Mouse (Mus musculus) thymus, postnatal 14 days (tissue): ENCODE results near the gene Ifnb1.
"Not testable (repeated sequence)": the region's sequence is repeated elsewhere in the genome, so short reads cannot be mapped to it uniquely, and the experiment has no call there.

Experiments
- DNase-seq: peaks from one replicate; pipeline ENCODE4 v3.0.0; 2021

Ifnb1 gene

GRCm38 (mm10) chr4:88522674-88523073 is at the start of gene Ifnb1:
TSS of gene Ifnb1 (minus strand) at chr4:88522774.
- no peak for DNase-seq

GRCm38 (mm10) chr4:88571698-88572097 is 49.1 kb upstream of the Ifnb1 start, which contains the start of gene Ifna14:
TSS of gene Ifna14 (minus strand) at chr4:88571798.
- no peak for DNase-seq

DNA sequence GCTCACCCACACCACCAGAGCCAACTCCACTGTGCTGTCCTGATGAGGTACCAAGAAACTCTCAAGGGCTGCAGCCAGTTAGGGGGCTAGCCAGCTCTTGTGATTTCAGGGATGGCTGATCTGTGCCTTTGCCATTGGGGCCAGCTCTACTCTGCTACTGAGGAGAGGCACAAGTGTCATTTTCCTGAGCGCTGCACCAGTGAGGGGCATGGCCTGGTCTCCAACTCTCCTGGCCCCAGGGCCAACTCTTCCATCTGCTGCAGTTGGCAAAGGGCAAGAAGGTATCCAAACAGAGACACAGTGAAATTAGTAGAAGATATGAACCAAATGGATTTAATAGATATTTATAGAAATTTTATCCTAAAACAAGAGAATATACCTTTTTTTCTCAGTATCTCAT is 39.2 kb upstream of the Ifnb1 start:
- no peak for DNase-seq

DNA sequence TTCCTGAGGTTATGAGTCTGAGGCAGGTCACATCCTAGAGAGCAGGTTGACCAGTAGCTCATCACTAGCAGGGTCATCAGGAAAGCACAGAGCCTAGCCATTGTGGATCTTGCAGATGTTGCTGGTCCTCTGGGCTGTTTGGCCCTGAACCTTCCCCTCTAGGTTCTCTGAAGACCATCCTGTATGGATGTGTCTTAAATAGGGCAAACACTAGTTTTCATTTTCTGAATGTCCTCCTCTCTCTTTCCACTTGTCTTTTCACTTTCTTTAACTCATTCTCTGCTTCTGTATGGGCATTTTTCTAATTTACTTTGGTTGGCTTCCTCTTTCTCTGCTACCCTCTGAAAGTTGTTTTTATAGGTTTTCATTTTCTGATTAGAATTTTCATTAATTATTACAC is 35.6 kb upstream of the Ifnb1 start, which contains the start of gene Ifna15:
TSS of gene Ifna15 (minus strand) at position 101 of the 400 bp plus-strand sequence.
- DNase-seq: not testable (repeated sequence)

- DNase-seq: peak; percentile 81
Measured at GRCm38 (mm10) chr4:88550161-88550945, 27.8 kb upstream of the Ifnb1 start.

DNA sequence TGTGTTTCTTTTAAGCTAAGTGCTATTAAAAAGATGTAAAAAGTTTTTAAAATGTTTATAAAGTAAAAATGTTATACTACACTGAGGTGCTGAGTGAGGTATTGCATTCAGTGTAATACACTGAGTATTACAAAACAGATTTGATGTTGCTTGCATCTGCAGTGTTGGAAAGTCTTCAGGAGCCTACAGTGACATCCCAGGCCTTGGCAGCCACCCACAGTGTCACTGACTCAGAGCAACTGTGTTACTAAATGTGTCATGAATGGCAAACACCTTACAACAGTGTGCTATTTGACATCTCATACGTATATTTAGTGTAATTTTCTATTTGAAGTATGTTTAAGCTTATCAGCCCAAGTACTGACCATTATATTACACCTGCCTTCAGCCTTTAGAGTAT is 25.4 kb upstream of the Ifnb1 start:
- no peak for DNase-seq

DNA sequence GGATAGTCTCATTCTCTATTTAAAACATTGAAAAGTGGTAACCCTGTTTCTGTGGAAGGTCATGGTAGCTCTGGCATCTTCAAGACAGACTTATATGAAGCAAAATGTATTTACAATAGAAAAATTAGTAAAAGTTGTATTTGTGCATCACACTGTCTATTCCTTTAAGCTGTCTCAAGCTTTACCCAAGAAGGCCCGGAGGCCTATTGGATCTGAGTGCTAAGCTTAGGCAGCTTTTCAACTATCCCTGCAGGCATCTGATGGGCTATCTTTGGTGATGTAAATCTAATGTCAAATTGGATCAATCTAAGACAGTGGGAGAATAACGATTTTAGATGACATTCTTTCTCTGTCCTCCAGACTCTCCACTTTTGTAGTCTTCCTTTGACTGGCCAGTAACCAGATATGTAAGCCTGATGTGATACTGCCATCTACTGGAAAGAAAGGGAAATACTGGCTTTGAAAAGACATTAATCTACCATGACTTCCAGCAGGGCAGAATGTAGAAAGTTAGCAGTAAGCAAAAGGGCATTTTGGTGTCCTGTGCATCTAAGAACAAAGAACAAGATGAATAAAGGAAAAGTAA is 21.2 kb upstream of the Ifnb1 start:
- DNase-seq: peak; percentile 6

GRCm38 (mm10) chr4:88537328-88537727 is 14.8 kb upstream of the Ifnb1 start:
- no peak for DNase-seq

DNA sequence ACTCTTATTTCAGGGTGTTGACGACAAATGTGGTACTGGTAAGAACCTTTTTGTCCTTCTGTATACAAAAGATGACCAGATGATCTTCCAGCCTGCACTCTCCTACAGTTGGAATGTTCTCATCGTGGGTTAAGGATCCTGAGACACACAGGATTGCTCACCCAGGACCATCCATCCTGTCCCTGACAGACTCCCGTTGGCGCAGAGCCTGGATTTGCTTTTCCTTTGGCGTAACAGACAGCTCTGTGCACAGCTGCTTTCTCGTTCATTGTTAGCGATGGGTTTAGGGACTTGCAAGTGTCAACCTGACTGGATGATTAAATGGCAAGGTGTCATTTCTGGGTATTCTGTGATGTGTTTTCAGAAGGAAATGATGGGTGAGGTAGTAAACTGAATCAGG is 14.1 kb upstream of the Ifnb1 start:
- DNase-seq: no peak

- DNase-seq: no peak
Measured at GRCm38 (mm10) chr4:88535742-88536141, 13.2 kb upstream of the Ifnb1 start.

GRCm38 (mm10) chr4:88534903-88535302 is 12.3 kb upstream of the Ifnb1 start:
- DNase-seq: no peak

GRCm38 (mm10) chr4:88533499-88533898 is 10.9 kb upstream of the Ifnb1 start:
- DNase-seq: no peak

DNA sequence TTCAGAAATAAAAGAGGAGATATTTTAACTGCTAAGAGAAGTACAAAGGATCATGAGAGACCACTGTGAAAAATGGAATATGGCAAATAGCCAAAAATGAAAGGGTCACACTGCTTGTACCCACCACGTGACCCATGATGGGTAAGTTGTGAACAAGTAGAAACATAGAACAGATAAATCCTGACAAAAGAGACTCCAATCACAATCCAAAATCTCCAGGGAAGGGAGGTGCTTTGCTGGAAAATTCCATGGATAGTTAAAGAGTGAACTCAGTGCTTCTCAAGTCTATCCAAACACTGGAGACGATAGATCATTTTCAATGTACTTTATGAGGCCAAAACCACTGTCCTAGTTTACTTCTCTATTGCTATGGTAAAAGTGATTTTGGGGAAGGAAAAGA is 8.3 kb upstream of the Ifnb1 start:
- no peak for DNase-seq

DNA sequence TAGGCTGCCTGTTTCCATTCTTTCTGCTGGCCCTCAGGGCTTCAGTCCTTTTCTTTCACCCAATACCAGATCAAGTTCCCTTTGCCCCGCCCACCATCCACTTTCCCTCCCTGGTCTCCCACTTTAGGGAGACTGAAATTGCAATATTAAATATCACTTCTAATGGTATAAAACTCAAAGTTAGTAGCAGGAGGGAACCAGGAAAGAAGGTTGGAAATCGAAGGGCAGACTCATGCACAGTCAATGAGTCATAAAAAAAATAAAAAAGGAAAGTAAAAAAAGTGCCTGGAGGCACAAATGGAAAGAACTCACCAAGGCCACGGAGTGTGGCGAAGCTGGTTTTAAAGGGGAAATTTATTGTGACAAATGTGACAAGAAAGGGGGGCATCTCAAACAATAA is 7.7 kb upstream of the Ifnb1 start:
- no peak for DNase-seq

- no peak for DNase-seq
Measured at GRCm38 (mm10) chr4:88526379-88527049, 3.9 kb upstream of the Ifnb1 start.

- no peak for DNase-seq
Measured at GRCm38 (mm10) chr4:88525393-88525792, 2.8 kb upstream of the Ifnb1 start.

DNA sequence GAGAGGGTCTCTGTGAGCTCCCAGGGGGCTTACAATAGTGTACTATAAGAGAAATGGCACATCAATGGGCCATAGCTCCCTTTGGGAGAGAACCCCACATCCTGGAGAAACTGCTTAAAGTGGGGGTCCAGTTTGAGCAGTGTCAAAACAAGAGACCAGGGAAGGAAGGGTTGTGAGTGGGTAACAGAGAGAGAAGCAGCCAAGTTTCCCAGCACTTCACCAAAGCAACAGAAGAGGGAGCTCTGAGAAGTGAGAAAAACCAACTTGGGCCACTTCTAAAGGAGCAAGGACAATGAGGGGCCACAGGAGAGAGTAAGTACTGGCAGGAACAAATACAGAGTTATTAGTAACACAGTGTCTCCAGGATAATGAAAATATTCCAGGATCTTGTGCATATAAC is 667 bp upstream of the Ifnb1 start:
- DNase-seq: no peak

DNA sequence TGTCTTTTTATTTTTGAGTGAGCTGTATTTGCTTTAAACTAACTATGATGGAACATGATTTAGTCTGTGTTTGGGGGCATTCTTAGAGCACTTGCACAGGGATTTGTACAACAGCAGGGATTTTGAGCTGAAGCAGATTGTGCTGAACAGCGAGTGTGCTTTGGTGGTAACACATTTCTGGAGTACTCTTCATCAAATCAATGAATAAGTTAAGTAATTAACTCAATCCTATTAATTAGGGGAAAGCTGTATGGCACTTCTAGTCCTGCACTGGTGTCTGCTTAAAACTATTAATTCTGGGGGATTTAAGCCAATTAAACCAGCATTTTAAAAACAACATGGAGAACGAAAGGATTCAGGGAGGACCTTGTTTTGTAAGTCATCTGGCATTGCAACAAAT is 4.6 kb downstream of the Ifnb1 start:
- no peak for DNase-seq

DNA sequence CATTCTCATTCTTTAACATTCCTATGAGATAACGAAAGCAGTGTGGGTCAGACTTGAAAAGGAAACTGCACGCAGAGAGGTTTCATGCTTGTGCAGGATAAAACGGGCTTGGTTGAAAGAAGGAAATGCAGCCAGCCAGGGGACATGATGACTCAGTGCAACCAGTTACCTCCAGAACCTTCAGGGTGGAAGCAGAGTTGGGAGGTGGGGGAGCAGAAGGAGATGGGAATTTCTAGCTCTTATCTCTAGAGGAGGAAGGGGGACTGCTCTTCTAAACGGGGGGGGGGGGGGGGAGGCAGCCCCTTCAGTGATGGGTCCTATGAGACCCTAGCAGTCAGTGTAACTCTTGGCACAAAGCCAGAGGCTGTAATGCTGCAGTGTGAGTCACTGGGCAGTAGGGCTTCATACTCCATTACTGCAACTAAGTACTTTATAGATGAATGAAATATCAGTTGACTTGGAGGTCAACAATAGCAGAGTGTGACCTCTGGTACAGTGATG is 6.8 kb downstream of the Ifnb1 start:
- DNase-seq: peak; percentile 6

DNA sequence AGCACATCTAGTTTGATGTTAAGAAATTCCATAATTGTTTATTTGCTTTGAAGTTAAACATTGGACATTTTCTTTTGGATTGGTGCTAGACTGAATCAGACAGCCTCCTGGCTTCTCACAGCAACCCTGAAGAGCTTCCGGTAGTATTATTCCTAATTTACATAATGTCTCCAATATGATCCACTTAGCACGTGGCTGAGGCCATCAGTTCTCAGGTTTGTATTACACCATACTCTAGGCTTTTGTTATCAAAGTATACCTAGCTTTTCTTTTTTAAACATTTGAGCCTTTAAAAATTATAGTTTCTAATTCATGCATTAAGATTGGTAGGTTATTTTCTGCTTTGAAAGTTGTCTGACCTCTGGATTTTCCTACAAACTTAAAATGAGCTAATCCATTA is 7.3 kb downstream of the Ifnb1 start:
- no peak for DNase-seq

GRCm38 (mm10) chr4:88514403-88514802 is 8.2 kb downstream of the Ifnb1 start:
- DNase-seq: peak; percentile 49

DNA sequence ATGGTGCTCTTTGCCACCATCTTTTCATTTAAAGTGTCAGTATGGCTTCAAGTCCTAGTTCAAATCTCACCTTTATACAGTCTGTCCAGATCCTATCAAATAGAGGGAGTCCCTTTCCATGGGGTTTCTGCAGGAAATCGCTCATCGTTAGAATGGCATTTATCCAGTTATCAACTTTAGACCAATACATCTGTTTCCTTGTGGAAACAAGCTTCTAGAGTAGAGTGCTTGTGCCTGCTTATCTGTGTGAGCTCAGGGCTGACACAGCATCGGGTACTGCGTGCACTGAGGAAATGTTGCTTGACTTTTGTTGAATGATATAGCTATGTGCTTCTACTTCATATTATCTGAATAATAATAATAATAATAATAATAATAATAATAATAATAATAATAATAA is 8.8 kb downstream of the Ifnb1 start:
- DNase-seq: no peak

GRCm38 (mm10) chr4:88503753-88504152 is 18.8 kb downstream of the Ifnb1 start:
- no peak for DNase-seq

GRCm38 (mm10) chr4:88501247-88501646 is 21.3 kb downstream of the Ifnb1 start:
- no peak for DNase-seq
